Mouse (Mus musculus): ENCODE data around the gene Prpf38b.
A peak's percentile ranks its signal among the peaks of the same experiment; 100 is the strongest.

DNA sequence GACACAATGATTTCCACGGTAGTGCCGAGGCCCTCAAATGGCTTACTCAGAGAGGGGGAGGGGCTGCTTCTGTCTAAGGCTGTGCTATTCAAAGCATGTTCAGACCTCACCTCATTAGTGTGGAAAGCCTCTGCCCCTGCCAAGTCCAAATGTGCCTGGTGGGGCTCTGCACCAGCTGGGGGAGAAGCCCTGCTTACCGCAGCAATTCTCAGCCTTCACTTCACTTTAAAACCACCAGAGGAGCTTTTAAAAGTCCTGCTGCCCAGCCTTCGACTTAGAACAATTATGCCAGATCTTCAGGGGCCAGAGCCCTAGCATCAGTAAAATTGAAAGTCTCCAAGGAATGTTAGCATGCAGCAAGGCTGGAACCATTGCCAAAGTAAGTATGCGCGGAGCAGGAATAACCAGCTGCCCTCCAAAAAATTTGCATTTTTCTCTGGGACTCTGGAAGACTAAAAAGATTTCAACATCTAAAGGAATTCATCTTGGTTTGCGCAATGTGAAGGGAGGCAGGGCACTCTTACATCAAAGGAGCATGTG lies 53.2 kb downstream of the Prpf38b start:
- no peak for TF ChIP-seq POLR2AphosphoS2 (IDR thresholded peaks at IDR 0.05; ENCODE audit: insufficient read length, low read depth)
- no peak for TF ChIP-seq E2F4 (IDR thresholded peaks at IDR 0.05; ENCODE audit: insufficient read depth)
- no peak for TF ChIP-seq POLR2A (IDR thresholded peaks at IDR 0.05; ENCODE audit: insufficient read length, low read depth)
- TF ChIP-seq USF1 (IDR thresholded peaks at IDR 0.05; ENCODE audit: low read depth) = no peak
- no peak for TF ChIP-seq REST (IDR thresholded peaks at IDR 0.05; ENCODE audit: insufficient read depth, insufficient read length)
- TF ChIP-seq MAX (IDR thresholded peaks at IDR 0.05; ENCODE audit: low read depth) = no peak
- TF ChIP-seq SRF (IDR thresholded peaks at IDR 0.05; ENCODE audit: control insufficient read depth, insufficient read length, low read depth) = no peak
- TF ChIP-seq MYOG (IDR thresholded peaks at IDR 0.05; ENCODE audit: control insufficient read depth in 1 of 3, insufficient read depth in 1 of 3, insufficient read length in 2 of 3, low read depth in 2 of 3) = peak in 1 of 3 experiments; percentile 76
- TF ChIP-seq MYOD1 (IDR thresholded peaks at IDR 0.05; ENCODE audit: control insufficient read depth in 1 of 3, insufficient read length in 2 of 3, low read depth in 2 of 3) = peak in 1 of 3 experiments; percentile 43

Data from myocyte (in vitro differentiated cells).